Mouse (Mus musculus) kidney, adult 2 months (tissue): ENCODE results near the gene Slc22a28. TPM values are rescaled to one million over a fixed set of nuclear protein-coding genes. Genes with fewer than 3 reads are reported as not detected.
"Not testable (repeated sequence)": the region's sequence is repeated elsewhere in the genome, so short reads cannot be mapped to it uniquely, and the experiment has no call there.

Experiments
- DNase-seq: peaks from one replicate; pipeline ENCODE4 v3.0.0; 2021
- H3K27ac ChIP-seq: fragments of 200-500 bp; 2 replicates; pipeline ENCODE4 v1.5.1; 2012; ENCODE audit warnings: low read depth, low read length, control low read depth, inconsistent platforms; ENCODE audit not compliant: insufficient read depth
- H3K27me3 ChIP-seq: fragments of 200-500 bp; replicated peaks from 2 replicates; pipeline ENCODE4 v1.6.1; 2012; ENCODE audit warnings: mild to moderate bottlenecking, moderate library complexity, low read length, inconsistent platforms; ENCODE audit not compliant: control insufficient read depth, insufficient read depth
- H3K36me3 ChIP-seq: fragments of 200-500 bp; 2 replicates; pipeline ENCODE4 v1.6.1; 2012; ENCODE audit warnings: mild to moderate bottlenecking, moderate library complexity, low read length, inconsistent platforms; ENCODE audit not compliant: control insufficient read depth, insufficient read depth
- H3K4me1 ChIP-seq: fragments of 200-500 bp; 2 replicates; pipeline ENCODE4 v1.6.1; 2011; ENCODE audit warnings: low read length; ENCODE audit not compliant: control insufficient read depth, insufficient read depth
- H3K4me3 ChIP-seq: fragments of 200-500 bp; 2 replicates; pipeline ENCODE4 v1.5.1; 2011; ENCODE audit warnings: mild to moderate bottlenecking, low read depth, low read length, control low read depth; ENCODE audit not compliant: insufficient read depth
- CTCF ChIP-seq: fragments of 200-500 bp; conservative IDR thresholded peaks from 2 replicates; pipeline ENCODE4 v1.5.1; 2011; ENCODE audit warnings: low read depth, mild to moderate bottlenecking, control low read depth, low read length, moderate library complexity, mixed read lengths; ENCODE audit not compliant: insufficient read depth, insufficient read length
- POLR2A ChIP-seq: fragments of 200-500 bp; IDR thresholded peaks from one replicate; pipeline ENCODE4 v1.6.1; 2011; ENCODE audit warnings: low read depth, low read length, control low read depth
- WGBS: fragments of 180-500 bp; shearing (Covaris S2); methylation state at CpG from one replicate; pipeline ENCODE4 v1.1.7; 2018; 5-methylcytosine and 5-hydroxymethylcytosine counted together
- polyA plus RNA-seq: library from polyadenylated mRNA; depleted of rRNA; stranded (reverse); fragments of >200 nt; gene quantifications from 2 replicates; pipeline ENCODE4 v1.2.3, GENCODE M21; 2012; rRNA removed

Gene Slc22a28
- 13.6 and 15.9 TPM in 2 replicates for polyA plus RNA-seq

DNA sequence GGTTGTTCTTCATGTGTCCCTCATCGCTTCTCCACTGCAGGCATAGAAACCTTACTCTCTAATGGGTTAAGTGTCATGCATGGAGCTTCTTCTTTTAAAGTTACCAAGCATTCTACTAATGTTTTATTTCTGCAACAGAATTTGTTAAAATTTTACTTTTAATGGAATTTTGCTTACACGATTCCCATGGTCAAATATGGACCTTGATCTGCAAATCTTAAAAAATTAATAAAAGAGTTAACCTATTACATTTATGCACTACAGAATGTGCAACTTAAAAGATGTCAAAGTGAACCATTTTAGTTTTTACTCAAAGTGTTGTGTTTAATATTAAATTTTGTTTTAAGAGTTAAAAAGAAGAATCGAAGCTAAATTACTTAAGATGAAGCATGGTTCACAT lies at the start of gene Slc22a28:
Slc22a28 (minus strand) TSS at position 102 of the 400 bp plus-strand sequence.
- DNase-seq, result peak; percentile 42
- not testable (repeated sequence) for H3K36me3 ChIP-seq, H3K27me3 ChIP-seq, H3K4me1 ChIP-seq, H3K4me3 ChIP-seq
- 63% methylated on average over 2 of the region's 3 CpGs for WGBS
- peak within 1 kb of the TSS; percentile 68; the same call in 1 of the 2 replicates for H3K27ac ChIP-seq

DNA sequence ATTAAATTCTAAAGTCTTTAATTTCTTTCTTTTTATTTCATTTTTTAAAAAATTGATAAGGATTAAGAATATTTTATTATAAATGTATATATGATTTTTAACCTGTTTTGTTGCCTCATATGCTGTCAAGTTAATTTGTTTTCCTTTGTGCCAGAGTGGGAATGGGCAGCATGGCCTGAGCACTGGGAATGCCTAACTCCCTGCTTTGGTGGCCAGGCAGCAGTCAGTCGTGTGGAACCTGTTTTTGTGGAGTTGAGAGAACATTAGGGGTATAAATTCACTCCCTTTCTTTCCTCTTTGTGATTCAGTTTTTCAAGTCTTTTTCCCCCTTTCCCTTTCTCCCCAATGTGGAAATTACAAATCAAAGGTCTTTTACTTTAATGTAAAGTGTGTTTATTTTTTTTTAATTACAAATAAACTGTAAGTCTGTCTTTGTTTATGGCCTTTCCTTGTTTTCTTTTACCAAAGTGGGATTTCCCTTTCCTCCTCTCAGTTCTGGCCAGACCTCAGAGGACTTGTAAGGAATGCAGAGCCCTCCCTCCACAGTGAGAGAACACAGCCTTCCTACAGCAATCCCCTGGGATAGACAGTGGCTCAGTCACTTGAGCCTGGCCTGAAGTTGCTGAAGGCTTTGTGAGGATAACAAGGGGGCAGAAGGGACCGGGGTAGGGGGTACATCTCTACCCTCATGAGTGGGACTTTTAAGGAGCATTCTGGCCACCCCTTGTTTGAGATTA lies 17.2 kb upstream of the Slc22a28 start:
- TF ChIP-seq CTCF, result no peak
- TF ChIP-seq POLR2A, result no peak
- Histone ChIP-seq H3K36me3 (no peaks in the 10 kb centered on the region), H3K27ac (no peak overlapping the region), H3K27me3 (no peaks in the 10 kb centered on the region), H3K4me1 (no peaks in the 10 kb centered on the region), H3K4me3 (no peak overlapping the region)
- WGBS, result 33% methylated on average over 2 of the region's 2 CpGs
- DNase-seq, result no peak

DNA sequence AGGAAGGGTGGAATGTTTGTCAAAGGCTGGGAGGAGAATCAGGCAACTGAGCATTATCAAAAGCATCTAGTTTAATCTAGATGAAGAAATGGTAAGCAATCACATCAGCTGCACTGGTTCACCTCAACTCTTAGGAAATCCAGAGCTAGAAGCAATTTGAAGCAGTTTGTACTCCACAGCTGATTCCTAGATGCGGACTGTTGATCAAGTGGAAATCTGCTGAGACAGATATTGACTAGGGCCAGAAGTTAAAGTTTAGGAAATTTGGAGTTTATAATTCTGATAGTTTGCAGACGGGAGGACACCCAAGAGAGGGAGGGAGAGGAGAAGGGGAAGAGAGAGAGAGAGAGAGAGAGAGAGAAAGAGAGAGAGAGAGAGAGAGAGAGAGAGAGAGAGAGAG lies 10.9 kb upstream of the Slc22a28 start:
- 38% methylated on average over 2 of the region's 2 CpGs for WGBS
- H3K36me3 ChIP-seq, H3K4me3 ChIP-seq, H3K27me3 ChIP-seq, H3K4me1 ChIP-seq: not testable (repeated sequence)
- peak overlapping the region; percentile 83 for H3K27ac ChIP-seq
- DNase-seq, result peak; percentile 63

DNA sequence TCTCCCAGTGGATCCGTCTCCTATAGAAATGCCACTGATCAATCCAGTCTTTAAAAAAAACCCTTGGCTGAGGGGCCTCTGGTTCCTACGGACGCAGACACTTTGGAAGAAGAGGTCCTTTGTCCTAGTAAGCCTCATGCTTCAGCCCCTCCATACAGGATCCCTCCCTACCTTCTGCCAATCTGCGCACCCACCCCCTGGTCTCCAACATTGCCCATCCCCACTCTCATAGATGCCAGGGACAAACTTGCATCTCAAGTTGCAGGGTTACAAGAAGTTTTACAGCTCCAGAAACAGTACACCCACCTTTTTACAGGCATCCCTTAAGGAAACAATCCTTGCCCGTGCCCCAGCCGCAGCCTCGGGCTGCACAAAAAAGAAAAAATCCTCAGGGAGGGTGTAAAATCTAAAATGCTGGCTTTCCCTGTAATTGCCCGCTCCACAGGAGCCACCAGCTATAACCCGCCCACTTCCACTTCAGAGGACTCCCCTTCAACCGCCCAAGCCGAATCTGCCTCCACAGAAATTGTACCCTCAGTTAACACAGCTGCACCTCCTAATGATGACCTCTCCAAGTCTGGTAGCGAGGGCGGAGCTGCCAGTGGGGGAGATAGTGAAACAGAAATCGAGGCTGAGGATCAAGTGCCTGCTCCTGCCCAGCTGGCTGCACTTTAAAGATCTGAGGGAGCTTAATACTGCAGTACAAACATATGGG lies 2.5 kb upstream of the Slc22a28 start:
- not testable (repeated sequence) for H3K27me3 ChIP-seq, H3K4me1 ChIP-seq, H3K4me3 ChIP-seq, H3K27ac ChIP-seq, DNase-seq, H3K36me3 ChIP-seq
- WGBS, result 53% methylated on average over 14 of the region's 14 CpGs

DNA sequence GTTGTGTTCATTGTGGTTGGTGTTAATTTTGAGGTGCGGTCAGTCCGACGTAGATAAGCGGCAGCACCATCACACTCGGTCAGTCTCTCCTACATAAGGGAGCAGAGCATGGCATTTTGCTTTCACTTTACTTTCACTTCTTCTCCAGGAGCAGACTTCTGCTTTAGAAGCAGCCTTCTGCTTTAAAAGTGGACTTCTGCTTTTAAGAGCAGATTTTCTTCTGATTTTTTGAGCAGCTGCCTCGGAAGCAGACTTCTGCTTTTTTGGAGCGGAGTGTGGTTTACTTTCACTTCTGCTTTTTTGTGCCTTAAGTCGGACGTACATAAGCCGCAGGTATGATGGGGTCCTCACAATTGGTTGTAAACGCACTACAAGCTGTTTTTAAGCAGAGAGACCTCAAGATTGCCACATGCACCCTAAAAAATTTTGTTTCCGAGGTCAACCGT lies 111.9 kb downstream of the Slc22a28 start:
- Histone ChIP-seq H3K36me3 (no peaks in the 10 kb centered on the region), H3K4me3 (no peak overlapping the region), H3K4me1 (no peaks in the 10 kb centered on the region), H3K27ac (no peak overlapping the region), H3K27me3 (no peaks in the 10 kb centered on the region)
- TF ChIP-seq CTCF (no peak), POLR2A (no peak)
- DNase-seq, result peak; percentile 26
- WGBS, result 89% methylated on average over 13 of the region's 13 CpGs

DNA sequence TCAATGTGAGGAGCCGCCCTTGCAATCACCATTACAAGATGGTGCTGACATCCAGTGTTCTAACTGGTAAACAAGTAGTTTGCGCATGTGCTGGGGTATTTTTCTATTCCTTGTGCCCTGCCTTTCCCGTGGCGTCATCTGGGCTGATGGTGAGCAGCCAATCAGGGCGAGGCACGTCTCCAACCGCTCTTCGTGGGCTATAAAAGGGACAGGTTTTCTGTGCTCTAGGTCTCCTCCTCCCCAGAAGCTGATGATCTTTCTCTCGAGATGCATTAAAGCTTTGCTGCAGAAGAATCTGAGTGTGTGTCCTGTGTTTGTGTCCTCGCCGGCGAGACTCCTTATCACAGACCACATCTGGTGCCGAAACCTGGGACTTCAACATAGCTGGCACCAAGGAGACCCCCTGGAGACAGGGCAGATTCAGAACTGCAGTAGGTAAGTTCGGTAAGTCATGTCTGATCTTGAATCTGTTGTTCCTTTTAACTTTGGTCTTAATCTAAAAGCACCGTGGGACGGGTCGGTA lies 112.4 kb downstream of the Slc22a28 start:
- H3K27me3 ChIP-seq, H3K27ac ChIP-seq, H3K4me1 ChIP-seq, H3K4me3 ChIP-seq, DNase-seq, H3K36me3 ChIP-seq: not testable (repeated sequence)
- 92% methylated on average over 17 of the region's 17 CpGs for WGBS

DNA sequence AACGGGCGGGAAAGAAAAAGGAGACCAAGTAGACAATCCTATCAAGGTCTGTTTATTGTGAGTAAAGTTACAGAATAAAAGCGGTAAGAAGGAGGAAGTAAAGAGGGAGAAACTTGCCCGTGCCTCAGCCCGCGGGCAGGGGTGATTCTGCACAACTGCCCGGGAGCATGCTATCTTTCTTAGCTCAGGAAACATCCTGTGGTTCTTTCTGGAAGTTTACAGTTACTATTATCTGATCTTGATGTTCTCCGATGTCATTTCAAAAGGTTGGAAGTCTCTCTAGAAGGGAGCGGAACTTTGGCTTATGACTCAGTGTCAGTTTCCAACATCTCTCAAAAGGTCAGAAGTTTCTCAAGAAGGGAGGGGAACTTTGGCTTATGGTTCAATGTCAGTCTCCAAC lies 113.2 kb downstream of the Slc22a28 start:
- 87% methylated on average over 9 of the region's 9 CpGs for WGBS
- not testable (repeated sequence) for H3K4me3 ChIP-seq, H3K27ac ChIP-seq, H3K4me1 ChIP-seq, H3K36me3 ChIP-seq, H3K27me3 ChIP-seq, DNase-seq

Other genes with a start within 250 kb of the Slc22a28 start
- 1.7 and 2.3 TPM in 2 replicates for gene Slc22a27, start 166.0 kb downstream of the Slc22a28 start, polyA plus RNA-seq
- gene Slc22a29, start 86.9 kb upstream of the Slc22a28 start, polyA plus RNA-seq, result 31.4 and 37.1 TPM in 2 replicates